Mouse (Mus musculus) lung, embryonic 14.5 days (tissue): ENCODE measurements around the gene Dleu7. TPM values are rescaled to one million over a fixed set of nuclear protein-coding genes. Genes with fewer than 3 reads are reported as not detected.

Source experiments
- ATAC-seq: fragments of 200-750 bp; cut with Nextera tagmentation; 2 replicates; pipeline ENCODE4 v1.8.0; 2017; ENCODE audit warnings: mild to moderate bottlenecking, moderate TSS enrichment, moderate library complexity; ENCODE audit not compliant: insufficient read depth
- DNase-seq: peaks from one replicate; pipeline ENCODE4 v3.0.0-alpha.2; 2015
- H3K27ac ChIP-seq: fragments of 300-500 bp; sonication (generic); 2 replicates; pipeline ENCODE4 v1.5.1; 2014; ENCODE audit warnings: low read depth, mild to moderate bottlenecking, moderate library complexity
- H3K27me3 ChIP-seq: fragments of 300-500 bp; sonication (generic); 2 replicates; pipeline ENCODE4 v1.6.1; 2014; ENCODE audit warnings: low read length, control low read depth; ENCODE audit not compliant: insufficient read depth
- H3K36me3 ChIP-seq: fragments of 300-500 bp; sonication (generic); 2 replicates; pipeline ENCODE4 v1.6.1; 2014; ENCODE audit warnings: control low read depth; ENCODE audit not compliant: insufficient read depth
- H3K4me1 ChIP-seq: fragments of 300-500 bp; sonication (generic); 2 replicates; pipeline ENCODE4 v1.6.1; 2014; ENCODE audit warnings: antibody characterized with exemption, control low read depth; ENCODE audit not compliant: insufficient read depth
- H3K4me2 ChIP-seq: fragments of 300-500 bp; sonication (generic); 2 replicates; pipeline ENCODE4 v1.6.1; 2014; ENCODE audit warnings: mild to moderate bottlenecking
- H3K4me3 ChIP-seq: fragments of 300-500 bp; sonication (generic); 2 replicates; pipeline ENCODE4 v1.5.1; 2014; ENCODE audit warnings: low read depth, low read length
- H3K9ac ChIP-seq: fragments of 300-500 bp; sonication (generic); 2 replicates; pipeline ENCODE4 v1.6.1; 2014
- H3K9me3 ChIP-seq: fragments of 300-500 bp; sonication (generic); 2 replicates; pipeline ENCODE4 v1.6.1; 2016; ENCODE audit warnings: low read depth, low read length, control low read depth
- CTCF ChIP-seq: IDR thresholded peaks from 2 replicates; pipeline ENCODE4 v1.5.1; 2016; ENCODE audit warnings: antibody characterized with exemption, low read depth
- WGBS: fragments of 180-500 bp; shearing (Covaris S2); extraction: QIAGEN DNeasy Blood & Tissue Kit; methylation state at CpG from one replicate; pipeline ENCODE4 v1.1.7; 2014; 5-methylcytosine and 5-hydroxymethylcytosine counted together
- polyA plus RNA-seq: library from polyadenylated mRNA; unstranded; fragments of >200 nt; fragmentation: Nextera tagmentation; extraction: Ambion mirVana; gene quantifications from 2 replicates; pipeline ENCODE4 v1.2.1, GENCODE M21; 2014

Gene Dleu7
- polyA plus RNA-seq: 1.1 and 1.2 TPM in 2 replicates

DNA sequence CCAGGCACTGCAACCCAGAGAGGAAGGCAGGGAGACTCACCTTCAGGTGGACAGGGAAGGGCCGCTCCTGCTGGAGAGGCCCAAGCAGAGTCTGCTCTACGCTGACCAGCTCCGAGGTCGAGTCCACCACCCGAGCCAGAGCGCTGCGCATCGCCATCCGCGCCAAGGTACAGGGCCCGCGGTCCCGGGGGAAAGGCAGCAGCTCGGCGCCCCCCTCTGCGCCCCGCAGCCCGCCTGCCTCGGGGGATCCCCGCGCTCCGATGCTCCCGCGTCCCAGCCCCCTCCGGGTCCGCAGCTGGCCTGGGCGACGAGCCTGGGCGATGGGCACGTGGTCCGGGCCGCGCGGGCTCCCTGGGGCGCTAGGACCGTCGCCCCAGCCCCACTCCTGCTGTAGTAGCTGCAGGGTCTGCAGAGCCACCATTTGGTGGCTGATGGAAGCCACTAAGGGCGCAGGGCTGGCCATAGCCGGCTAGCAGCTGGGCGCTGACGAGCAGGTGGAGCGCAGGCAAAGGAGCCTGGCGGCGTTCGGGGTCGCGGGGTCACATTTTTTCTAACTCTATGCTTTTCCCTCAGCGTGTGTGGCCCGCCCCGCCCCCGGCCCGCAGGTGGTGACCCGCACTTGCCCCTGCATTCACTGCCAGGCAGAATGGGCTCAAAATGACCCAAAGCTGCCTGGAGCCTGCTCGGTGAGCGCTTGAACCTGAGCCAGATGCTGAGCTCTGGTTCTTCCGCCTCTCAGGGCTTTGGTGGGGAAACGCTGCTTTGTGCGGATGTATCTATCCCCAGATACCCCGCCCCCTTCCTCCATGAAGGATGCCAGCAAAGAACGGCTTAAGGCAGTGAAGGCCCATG lies at the start of gene Dleu7, which contains the start of gene Rnaseh2b:
TSS of gene Dleu7 (minus strand) at position 560 of the 852 bp plus-strand sequence.
TSS of gene Rnaseh2b (plus strand) at position 102 of the 852 bp plus-strand sequence.
- peak; percentile 78 for ATAC-seq
- Histone ChIP-seq H3K4me2 (peak within 1 kb of the TSS; percentile 99), H3K4me3 (peak within 1 kb of the TSS; percentile 48), H3K9ac (peak within 1 kb of the TSS; percentile 58), H3K36me3 (no peaks in the 10 kb centered on the region), H3K9me3 (no peaks in the 10 kb centered on the region), H3K27ac (no peak within 1 kb of the TSS), H3K27me3 (no peaks in the 10 kb centered on the region), H3K4me1 (0 out of 2 replicates have a peak, but pooled peaks cover 6% of the 10 kb centered on the region)
- peak; percentile 72 for DNase-seq
- 1% methylated on average over 59 of the region's 60 CpGs for WGBS
- no peak for TF ChIP-seq CTCF

DNA sequence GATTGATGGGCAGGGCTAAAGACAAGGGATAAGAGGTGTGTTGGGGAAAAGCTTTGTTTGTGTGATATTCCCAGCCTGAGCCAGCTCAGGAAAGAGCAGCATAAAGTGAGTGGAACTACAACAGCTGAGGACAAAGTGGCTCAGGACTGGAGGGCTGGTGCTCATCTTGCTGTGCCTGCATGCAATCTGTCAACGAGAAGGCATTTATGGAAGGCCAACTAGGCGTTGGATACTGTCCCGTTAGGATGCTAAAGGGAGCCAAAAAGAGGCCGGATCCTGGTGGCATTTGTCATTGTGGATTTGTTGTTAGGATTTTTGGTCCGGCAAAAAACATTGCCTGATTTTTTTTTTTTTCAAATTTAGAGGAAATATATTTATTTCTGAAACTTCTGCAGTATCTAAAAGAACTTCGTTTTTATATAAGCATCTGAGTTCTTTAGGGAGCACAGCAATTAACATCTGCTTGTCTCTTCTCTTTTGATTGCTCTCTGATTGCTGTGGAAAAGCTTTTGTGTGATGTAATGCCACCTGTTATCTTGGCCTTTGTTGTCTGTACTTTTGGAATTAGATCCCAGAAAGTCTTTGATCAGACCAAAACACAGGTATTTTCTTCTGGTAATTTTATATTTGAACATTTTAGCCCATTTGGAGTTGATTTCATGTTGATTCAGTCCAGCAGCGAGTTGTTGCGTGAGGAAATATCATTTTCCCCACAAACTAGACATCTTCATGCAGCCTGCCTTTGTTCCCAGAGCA lies 49.2 kb upstream of the Dleu7 start:
- Histone ChIP-seq H3K4me3 (no peak overlapping the region), H3K4me1 (0 out of 2 replicates have a peak, but pooled peaks cover 6% of the 10 kb centered on the region), H3K27me3 (no peaks in the 10 kb centered on the region), H3K27ac (no peak overlapping the region), H3K9me3 (no peaks in the 10 kb centered on the region), H3K36me3 (0 out of 2 replicates have a peak, but pooled peaks cover 2% of the 10 kb centered on the region), H3K9ac (no peak overlapping the region), H3K4me2 (no peak overlapping the region)
- TF ChIP-seq CTCF: no peak
- DNase-seq (peak; percentile 65), ATAC-seq (no peak)
- 45% methylated on average over 8 of the region's 8 CpGs for WGBS

GRCm38 (mm10) chr14:62339196-62339595 lies 46.3 kb upstream of the Dleu7 start:
- WGBS: 97% methylated on average over 1 of the region's 1 CpGs
- no peaks in the 10 kb centered on the region for H3K27me3 ChIP-seq
- 0 out of 2 replicates have a peak, but pooled peaks cover 2% of the 10 kb centered on the region for H3K36me3 ChIP-seq
- H3K9ac ChIP-seq: no peak overlapping the region
- DNase-seq: no peak
- no peaks in the 10 kb centered on the region for H3K9me3 ChIP-seq
- no peak overlapping the region for H3K4me3 ChIP-seq
- 0 out of 2 replicates have a peak, but pooled peaks cover 6% of the 10 kb centered on the region for H3K4me1 ChIP-seq
- H3K27ac ChIP-seq: no peak overlapping the region
- no peak for TF ChIP-seq CTCF
- no peak overlapping the region for H3K4me2 ChIP-seq
- ATAC-seq: no peak

DNA sequence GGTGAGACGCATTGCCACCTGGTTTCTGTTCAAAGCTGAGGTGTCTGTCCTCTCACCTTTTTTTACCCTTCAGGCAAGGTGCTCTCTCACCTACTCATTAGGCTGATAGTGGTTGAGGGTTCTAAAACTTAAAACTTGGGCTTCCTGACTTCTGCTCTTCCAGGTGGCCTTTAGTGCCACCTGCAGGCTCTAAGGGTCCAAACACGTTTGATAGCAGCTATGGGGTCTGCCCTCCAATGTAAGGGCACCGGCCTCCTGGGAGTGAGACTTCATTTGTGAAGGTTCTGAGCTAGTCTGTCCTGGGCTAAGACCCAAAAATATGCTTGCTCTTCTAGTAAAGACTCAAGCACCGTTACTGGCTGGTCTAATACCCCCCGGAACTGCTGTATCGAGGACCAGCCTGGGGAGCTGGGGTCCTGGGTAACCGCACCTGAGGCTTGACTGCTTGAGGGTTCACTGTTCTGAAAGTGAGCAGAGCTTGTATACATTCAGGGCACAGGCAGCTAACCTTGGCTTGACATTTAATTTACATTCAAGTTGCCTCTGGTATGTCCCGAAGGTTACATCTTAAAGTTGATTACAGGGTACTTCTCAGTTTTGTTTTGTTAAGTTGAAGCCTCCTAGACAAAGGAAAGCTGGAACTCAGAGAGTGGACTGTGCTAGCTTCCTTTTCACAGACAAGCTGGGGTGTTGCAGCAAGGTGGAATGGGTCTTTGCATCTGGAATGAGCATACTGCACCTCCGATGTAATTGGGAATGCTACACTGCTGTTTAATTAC lies 41.3 kb upstream of the Dleu7 start:
- Histone ChIP-seq H3K4me2 (peak overlapping the region; percentile 84; the same call in 1 of the 2 replicates), H3K27ac (no peak overlapping the region), H3K27me3 (no peaks in the 10 kb centered on the region), H3K4me3 (no peak overlapping the region), H3K36me3 (no peaks in the 10 kb centered on the region), H3K9ac (no peak overlapping the region; the same call in 1 of the 2 replicates), H3K4me1 (peaks cover 13% of the 10 kb centered on the region), H3K9me3 (no peaks in the 10 kb centered on the region)
- DNase-seq (peak; percentile 37), ATAC-seq (no peak)
- 77% methylated on average over 9 of the region's 9 CpGs for WGBS
- peak; percentile 48 for TF ChIP-seq CTCF

DNA sequence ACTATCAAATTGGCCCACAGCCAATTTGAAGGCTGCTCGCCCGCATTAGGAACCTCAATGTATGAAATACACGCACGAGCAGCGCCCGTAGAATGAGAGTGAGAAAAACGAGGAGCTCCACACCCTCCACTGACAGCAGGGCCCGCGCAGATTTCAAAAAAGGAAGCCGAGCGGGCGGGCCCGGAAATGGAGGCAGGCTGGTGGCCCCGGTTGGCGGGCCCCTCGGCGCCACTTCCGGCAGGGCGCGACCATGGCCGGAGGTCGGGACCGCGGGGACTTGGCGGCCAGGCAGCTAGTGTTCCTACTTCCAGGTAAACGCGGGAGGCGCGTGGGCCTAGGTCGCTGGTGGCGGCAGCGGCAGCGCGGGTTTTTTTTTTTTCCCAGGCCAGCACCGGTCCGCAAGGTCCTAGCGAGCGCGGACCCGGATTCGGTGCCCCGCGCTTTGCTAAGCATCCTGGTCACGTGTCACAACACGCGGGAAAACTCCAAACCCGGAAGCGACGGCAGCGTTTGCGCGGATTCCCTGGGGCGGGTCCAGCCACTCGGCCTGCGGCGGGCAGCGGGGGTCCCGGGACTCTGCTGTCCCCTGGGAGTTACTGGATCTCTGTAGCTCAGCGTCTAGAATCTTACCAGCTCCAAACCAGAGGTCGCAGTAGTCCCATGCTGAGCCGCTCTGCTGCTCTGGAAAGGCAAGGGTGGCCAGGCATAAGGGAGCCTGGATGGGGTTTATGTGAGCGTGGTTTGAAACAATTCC lies 39.2 kb upstream of the Dleu7 start:
- no peaks in the 10 kb centered on the region for H3K27me3 ChIP-seq
- peak overlapping the region; percentile 70 for H3K4me3 ChIP-seq
- peak overlapping the region; percentile 84 for H3K4me2 ChIP-seq
- no peak for TF ChIP-seq CTCF
- no peaks in the 10 kb centered on the region for H3K36me3 ChIP-seq
- no peaks in the 10 kb centered on the region for H3K9me3 ChIP-seq
- peak; percentile 90 for ATAC-seq
- peak overlapping the region; percentile 90 for H3K27ac ChIP-seq
- peaks cover 12% of the 10 kb centered on the region for H3K4me1 ChIP-seq
- under 1% methylated on average over 61 of the region's 62 CpGs for WGBS
- DNase-seq: peak; percentile 95
- peak overlapping the region; percentile 88 for H3K9ac ChIP-seq

DNA sequence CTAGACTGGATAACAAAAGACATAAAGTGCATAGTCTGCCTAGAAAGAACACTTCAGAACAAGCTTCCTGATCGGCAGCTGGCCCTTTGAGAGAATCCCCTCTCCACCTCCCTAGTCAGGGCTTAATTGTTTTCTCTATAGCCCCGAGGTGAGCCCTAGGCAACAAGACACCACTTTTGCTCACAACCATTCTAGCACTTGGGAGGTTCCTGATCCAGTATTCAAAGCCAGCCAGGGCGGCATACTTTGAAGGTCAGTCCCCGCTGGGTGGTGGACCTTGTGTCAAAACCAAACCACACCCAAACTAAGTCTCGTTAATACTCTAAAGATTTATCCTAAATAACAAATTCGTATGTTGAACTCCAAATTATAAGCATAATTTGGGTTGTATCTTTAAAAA lies 38.6 kb upstream of the Dleu7 start:
- Histone ChIP-seq H3K4me2 (peak overlapping the region; percentile 84), H3K36me3 (no peaks in the 10 kb centered on the region), H3K9ac (peak overlapping the region; percentile 88), H3K27me3 (no peaks in the 10 kb centered on the region), H3K27ac (peak overlapping the region; percentile 90), H3K4me3 (peak overlapping the region; percentile 70), H3K9me3 (no peaks in the 10 kb centered on the region), H3K4me1 (peaks cover 15% of the 10 kb centered on the region)
- peak; percentile 12 for DNase-seq
- TF ChIP-seq CTCF: no peak
- 20% methylated on average over 6 of the region's 6 CpGs for WGBS
- ATAC-seq: 0 out of 2 replicates have a peak, but pooled peaks have one; percentile 32
